Mouse (Mus musculus) gastrocnemius, adult 2 months (tissue): ENCODE data around the gene N4bp2. TPM values are rescaled to one million over a fixed set of nuclear protein-coding genes. Genes with fewer than 3 reads are reported as not detected.
A peak's percentile ranks its signal among the peaks of the same experiment; 100 is the strongest.

ENCODE experiments used
- DNase-seq: peaks from one replicate; pipeline ENCODE4 v3.0.0; 2022
- H3K27ac ChIP-seq: fragments of 200-600 bp; 2 replicates; pipeline ENCODE4 v1.8.1; 2022; ENCODE audit warnings: mild to moderate bottlenecking
- H3K4me3 ChIP-seq: fragments of 200-600 bp; 2 replicates; pipeline ENCODE4 v1.8.1; 2022; ENCODE audit warnings: mild to moderate bottlenecking, moderate library complexity
- CTCF ChIP-seq: fragments of 200-600 bp; IDR thresholded peaks from 2 replicates; pipeline ENCODE4 v1.8.1; 2022; ENCODE audit warnings: antibody characterized with exemption, mild to moderate bottlenecking, moderate library complexity
- intact Hi-C: fragments of 180-260 bp; cut with DNase I; formaldehyde crosslinking; loops from one replicate; pipeline ENCODE4 v1.15.1; 2025
- total RNA-seq, 2 experiments: library from RNA; stranded (reverse); gene quantifications; 2 replicates each; pipeline ENCODE4 v1.2.3; 2021

N4bp2 gene
- total RNA-seq, 2 experiments from 2014 or later: 5.0 to 7.8 TPM

DNA sequence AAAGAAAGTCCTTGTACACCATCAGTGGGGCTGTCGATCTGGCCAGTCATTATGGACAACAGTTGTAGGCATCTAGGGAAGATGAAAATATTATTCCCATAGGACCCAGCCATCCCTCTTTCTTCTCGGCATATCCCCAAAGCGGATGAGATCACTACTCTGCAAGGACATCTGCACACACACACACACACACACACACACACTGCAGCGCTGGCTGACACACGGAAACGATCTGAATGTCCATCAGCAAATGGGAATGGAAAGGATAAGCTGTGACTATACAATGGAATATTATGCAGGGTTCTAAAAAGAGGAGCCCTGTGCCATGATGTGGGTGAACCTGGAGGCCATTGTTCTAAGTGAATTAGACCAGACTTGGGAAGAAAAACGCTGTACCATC lies 84.3 kb downstream of the N4bp2 start:
- intact Hi-C loops: no loop called here
- no peak for TF ChIP-seq CTCF
- Histone ChIP-seq H3K4me3 (no peak overlapping the region), H3K27ac (no peak overlapping the region)
- DNase-seq: no peak

DNA sequence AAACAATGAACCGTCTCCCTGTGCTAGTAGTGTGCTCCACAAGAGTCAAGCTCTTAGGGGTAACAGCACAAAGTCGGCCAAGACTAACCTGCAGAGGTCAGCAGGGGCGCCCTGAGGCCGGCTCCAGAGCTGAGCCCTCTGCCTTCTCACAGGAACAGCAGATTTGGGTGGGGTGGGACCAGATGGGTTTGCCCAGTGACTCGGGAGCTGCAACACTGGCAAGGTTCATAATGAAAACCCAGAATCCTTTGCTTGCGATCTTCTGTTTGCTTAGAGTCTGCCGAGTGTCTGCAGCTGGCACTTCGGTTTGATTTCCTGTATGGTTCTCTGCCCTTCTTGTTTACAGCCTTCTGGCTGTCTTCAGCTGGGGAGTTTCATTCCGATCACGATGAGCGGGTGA lies 87.4 kb downstream of the N4bp2 start:
- Histone ChIP-seq H3K27ac (no peak overlapping the region), H3K4me3 (peak overlapping the region; percentile 32)
- no peak for TF ChIP-seq CTCF
- DNase-seq: no peak
- intact Hi-C loops: no loop called here

DNA sequence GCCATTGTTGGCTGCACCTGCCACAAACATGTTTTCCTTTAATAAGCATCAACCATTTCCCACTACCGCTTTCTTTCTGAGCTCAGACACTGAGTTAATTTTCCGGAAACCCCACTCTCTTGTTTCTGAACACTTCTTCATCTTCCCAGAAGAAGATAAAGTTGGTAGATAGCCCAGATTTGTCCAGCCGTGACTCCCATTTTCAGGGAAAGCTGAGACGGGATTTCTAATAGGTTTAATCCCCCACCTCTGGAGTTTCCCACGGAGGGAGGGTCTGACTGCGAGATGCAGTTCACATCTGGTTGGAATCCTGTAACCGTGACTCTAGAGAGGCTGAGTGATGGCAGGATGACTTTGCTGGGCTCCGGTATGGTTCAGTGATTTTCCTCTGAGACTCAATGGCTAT lies 91.5 kb downstream of the N4bp2 start:
- no peak for DNase-seq
- intact Hi-C loops: no loop called here
- H3K27ac ChIP-seq: no peak overlapping the region
- no peak overlapping the region for H3K4me3 ChIP-seq
- no peak for TF ChIP-seq CTCF

DNA sequence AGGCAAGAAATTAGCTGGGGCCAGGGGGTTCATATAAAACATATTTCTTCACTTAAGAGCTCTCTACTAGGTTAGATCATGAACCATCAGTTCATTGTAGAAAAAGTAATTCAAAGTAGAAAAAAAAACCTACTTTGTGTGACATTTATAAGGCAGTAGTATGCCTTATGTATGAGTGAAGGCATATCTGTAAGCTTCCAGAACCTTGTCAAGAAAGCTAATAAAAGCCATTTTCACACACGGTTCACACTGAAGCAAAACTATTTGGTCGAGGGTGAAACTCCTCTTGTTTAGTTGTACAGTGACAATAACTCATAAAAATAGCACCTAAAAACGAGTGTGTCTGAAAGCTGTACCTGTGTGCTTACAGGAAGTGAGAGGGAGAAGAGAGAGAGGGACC lies 92.2 kb downstream of the N4bp2 start:
- no peak for TF ChIP-seq CTCF
- intact Hi-C loops: no loop called here

DNA sequence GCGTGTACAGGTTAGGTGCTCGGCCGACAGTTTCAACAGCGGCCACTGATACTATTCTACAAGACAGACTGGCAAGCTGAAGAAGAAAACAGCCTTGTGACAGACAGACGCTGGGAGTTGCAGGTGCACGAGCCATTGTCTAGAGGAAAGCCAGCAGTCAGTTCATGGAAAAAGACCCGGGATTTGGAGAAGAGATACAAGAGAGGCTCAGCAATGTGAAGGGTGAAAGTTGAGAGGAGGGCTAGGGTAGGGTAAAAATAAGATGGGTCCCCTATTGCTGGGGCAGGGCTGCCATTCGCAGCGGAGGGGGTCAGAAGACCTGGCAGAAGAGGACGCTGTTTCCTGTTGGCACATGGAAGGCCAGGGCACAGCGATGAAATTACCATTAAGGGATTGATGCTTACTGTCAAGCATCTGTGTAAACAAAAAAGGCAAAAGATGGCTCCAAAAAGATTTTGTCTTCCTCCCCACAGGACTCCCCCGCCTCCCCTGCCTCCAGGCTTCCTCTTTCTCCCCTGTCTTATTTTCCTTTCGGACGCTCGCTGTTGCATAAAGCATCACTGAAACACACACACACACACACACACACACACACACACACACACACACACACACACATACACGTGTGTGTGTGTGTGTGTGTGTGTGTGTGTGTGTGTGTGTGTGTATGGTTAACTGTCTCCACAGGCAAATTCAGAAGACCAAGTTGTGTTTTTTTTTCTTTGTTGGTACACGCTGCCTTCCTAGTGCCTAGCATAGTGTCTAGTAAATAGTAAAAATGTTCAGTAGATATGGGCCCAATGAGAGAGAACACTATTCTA lies 93.5 kb downstream of the N4bp2 start:
- Histone ChIP-seq H3K27ac (no peak overlapping the region), H3K4me3 (no peak overlapping the region)
- no peak for TF ChIP-seq CTCF
- DNase-seq: no peak
- intact Hi-C loops: no loop called here

More for the DNA sequence above, 92.2 kb downstream of the N4bp2 start:
- Histone ChIP-seq H3K27ac (no peak overlapping the region), H3K4me3 (no peak overlapping the region)
- no peak for DNase-seq

DNA sequence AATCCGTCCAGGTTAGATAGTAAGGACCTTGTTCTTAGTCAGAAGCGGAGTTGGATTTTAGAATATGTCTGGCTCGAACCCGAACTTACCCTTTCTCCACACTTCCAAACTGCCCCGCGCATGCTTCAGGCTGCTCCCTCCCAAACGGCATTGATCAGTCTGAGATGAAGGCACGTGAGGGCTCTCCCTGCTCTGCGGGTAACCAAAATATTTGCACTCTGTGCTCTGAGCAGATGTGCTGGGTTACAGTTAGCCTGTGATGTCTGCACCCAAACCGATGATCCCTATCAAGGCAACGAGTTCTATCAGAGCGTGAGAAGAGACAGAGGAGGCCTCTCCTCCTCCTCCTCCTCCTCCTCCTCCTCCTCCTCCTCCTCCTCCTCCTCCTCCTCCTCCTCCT lies 94.6 kb downstream of the N4bp2 start:
- no peak for TF ChIP-seq CTCF
- Histone ChIP-seq H3K4me3 (no peak overlapping the region), H3K27ac (no peak overlapping the region)
- DNase-seq: no peak
- intact Hi-C loops: no loop called here

DNA sequence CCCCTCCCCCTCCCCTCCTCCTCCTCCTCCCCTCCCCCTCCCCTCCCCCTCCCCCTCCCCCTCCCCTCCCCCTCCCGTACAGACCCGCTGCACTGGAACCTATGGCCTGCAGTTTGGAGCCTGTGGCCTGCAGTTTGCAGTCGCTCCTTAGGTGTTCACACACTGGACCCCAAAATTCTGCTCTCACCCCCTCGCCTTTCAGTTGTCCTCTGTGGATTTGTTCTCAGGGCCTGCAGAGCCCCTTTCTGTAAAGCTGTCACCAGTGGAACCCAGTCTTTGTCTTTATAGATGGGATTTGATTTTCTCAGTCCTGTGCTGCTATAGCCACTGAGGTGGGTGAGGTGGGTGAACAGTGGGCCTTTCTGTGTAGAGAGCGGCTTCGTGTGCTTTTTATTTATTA lies 95.0 kb downstream of the N4bp2 start:
- no peak for TF ChIP-seq CTCF
- DNase-seq: no peak

DNA sequence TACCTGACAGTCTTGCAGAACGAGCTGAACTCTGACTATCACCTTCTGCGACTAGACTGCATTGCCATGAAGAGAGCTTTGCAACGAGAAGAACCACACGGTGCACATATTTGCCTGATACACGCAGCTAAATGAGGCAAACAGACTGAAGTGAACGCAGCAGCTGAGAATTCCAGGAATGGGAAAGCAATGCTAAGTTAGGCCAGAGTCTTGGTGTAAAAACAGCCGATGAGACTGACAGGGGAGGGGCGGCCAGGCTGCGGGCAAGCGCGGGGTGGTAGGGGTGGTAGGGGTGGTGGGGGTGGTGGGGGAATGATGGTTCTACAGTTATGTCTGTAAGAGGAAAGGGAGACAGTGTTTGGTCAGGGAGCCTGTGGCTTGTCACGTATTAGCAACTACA lies 95.6 kb downstream of the N4bp2 start:
- peak overlapping the region; percentile 23; the same call in 1 of the 2 replicates for H3K4me3 ChIP-seq
- no peak for TF ChIP-seq CTCF
- intact Hi-C loops: no loop called here
- DNase-seq: peak; percentile 40
- H3K27ac ChIP-seq: peak overlapping the region; percentile 46

More for the DNA sequence above, 95.0 kb downstream of the N4bp2 start:
- intact Hi-C loops: no loop called here
- Histone ChIP-seq H3K27ac (peak overlapping the region; percentile 46; the same call in 1 of the 2 replicates), H3K4me3 (no peak overlapping the region)

DNA sequence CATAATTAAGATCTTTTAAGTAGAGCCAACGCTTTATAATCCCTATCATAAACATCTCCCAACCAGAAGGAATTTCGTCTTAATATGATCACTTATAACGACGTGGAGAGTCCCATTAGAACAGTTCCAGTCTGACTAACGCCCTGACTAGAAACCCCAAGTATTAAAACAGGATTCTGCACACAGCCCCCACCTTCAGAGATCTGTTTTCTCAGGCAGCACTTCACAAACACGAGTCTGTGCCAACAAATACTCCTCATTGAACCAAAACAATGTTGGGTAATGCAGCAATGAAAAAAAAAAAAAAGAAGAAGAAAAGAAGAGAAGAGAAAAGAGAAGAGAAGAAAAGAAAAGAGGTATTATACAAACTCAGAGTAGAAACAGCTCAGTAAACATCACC lies 96.1 kb downstream of the N4bp2 start:
- Histone ChIP-seq H3K4me3 (no peak overlapping the region), H3K27ac (peak overlapping the region; percentile 46)
- no peak for DNase-seq
- intact Hi-C loops: no loop called here
- TF ChIP-seq CTCF: no peak

DNA sequence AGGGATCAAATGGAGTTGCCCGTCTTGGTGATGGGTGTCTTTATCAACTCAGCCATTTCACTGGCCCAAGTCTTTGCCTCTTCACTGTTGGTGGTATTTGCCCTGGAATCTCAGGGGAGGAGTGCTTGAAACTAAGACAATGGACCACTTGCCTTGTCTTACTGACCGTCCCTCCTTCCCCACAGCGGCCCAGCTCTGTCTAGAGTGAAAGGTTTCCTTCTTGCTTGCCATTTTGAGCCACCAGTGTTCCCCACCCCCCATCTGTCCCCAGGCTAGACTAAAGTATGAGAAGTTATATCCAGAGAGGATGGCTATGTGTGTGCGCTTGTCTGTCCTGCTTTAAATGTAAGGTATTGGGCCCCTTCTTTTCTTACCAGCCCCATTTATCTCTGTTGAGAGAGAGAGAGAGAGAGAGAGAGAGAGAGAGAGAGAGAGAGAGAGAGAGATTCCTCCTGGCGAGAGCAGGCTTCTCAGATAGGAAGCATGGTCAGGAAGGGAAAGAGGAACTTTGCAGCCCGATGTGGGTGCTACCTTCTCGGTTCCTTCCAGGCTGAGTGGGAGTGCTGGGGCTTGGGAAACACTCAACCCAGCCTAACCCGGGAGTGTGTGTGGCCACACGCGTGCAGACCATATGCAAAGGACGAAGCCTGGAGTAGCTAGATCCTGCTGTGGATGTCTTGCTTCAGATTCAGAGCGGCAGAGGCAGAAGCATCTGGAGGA lies 97.1 kb downstream of the N4bp2 start:
- no peak for TF ChIP-seq CTCF
- peak; percentile 30 for DNase-seq
- no peak overlapping the region; the same call in 1 of the 2 replicates for H3K27ac ChIP-seq
- intact Hi-C loops: no loop called here
- no peak overlapping the region for H3K4me3 ChIP-seq

DNA sequence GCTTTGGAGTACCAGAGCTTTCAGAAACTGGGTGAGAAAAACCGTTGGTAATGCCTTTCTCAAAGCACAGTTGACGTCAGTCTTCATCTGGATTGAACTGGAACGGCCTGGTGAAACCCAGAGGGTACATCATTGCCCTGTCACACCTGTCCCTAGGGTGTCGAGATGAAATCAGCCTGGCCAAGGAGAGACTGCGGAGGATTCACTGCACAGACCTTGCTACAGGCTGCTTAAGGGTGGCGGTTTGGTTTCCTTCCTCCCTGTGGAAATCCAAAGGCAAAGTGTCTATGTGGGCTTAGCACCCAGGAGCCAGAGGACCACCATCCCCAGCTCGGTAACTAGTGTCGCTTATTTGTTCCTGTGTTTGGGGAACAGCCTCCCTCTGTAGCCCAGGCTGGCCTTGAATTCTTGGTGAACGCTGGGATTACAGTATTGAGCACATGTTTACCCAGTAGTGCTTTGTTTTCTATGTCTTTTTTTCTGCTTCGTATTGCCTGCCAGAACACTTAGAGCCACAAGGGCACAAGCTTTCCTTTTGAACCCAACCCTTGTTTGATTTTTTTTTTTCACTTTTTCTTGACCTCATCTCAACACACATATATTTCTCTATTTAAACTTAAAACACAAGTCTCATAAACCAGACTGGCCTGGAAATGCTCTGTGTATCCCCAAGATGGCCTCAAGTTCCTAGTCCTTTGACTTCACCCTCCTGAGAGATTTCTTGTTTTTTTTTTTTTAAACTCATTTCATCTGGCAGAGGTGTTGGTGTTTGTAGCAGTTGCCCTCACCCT lies 98.0 kb downstream of the N4bp2 start, which contains the start of gene Rhoh:
Gene Rhoh (plus strand): TSS at position 60 of the 791 bp plus-strand sequence.
- H3K27ac ChIP-seq: peak within 1 kb of the TSS; percentile 24; the same call in 1 of the 2 replicates
- intact Hi-C loops: no loop called here
- H3K4me3 ChIP-seq: no peak within 1 kb of the TSS
- no peak for DNase-seq
- TF ChIP-seq CTCF: no peak

DNA sequence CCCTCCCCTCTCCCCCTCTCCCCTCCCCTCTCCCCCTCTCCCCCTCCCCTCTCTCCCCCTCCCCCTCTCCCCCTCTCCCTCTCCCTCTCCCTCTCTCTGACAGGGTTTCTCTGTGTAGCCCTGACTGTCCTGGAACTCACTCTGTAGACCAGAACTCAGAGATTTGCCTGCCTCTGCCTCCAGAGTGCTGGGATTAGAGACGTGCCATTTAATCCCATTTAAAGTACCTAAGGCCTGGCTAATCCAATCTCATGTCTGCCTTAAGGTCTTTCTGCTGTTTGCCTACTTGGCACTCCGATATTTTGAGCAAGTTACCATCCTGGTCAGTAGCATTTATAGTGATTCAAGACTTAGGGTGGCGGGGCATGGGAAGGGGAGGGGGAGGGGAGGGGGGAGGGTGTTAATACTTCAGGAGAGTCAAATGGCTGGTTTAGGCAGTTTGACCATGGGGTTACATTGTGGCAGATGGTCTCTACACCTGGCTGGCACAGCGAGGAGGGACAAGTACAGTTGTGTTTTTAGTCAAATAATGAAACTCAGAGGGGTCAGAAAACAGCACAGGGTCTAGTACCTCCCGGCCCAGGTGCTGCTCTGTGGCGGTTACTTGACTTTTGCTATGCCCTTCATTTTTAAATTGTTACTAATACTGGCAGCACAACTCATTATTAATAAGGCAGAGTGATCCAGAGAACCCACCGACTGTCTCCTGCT lies 99.1 kb downstream of the N4bp2 start:
- H3K4me3 ChIP-seq: no peak overlapping the region
- no peak for TF ChIP-seq CTCF
- intact Hi-C loops: no loop called here
- H3K27ac ChIP-seq: no peak overlapping the region
- DNase-seq: no peak
